Mouse (Mus musculus) testis, adult 2 months (tissue): ENCODE results near the gene BC025446.

Experiments used
- CTCF ChIP-seq: fragments of 200-500 bp; IDR thresholded peaks from 2 replicates; pipeline ENCODE4 v1.5.1; 2012; ENCODE audit warnings: low read depth, mild to moderate bottlenecking, inconsistent platforms, low read length, moderate library complexity; ENCODE audit not compliant: control insufficient read depth, insufficient read depth, insufficient replicate concordance
- POLR2A ChIP-seq: fragments of 200-500 bp; IDR thresholded peaks from 2 replicates; pipeline ENCODE4 v1.6.1; 2012; ENCODE audit warnings: low read depth, mild to moderate bottlenecking, inconsistent platforms, low read length, moderate library complexity; ENCODE audit not compliant: control insufficient read depth

GRCm38 (mm10) chr15:75240558-75240957 is 24.4 kb downstream of the BC025446 start:
- no peak for TF ChIP-seq CTCF
- TF ChIP-seq POLR2A = no peak
